Mouse (Mus musculus) small intestine, adult 2 months (tissue): ENCODE measurements around the gene Slc25a42.

ENCODE experiments used
- CTCF ChIP-seq: fragments of 200-500 bp; IDR thresholded peaks from 2 replicates; pipeline ENCODE4 v1.5.1; 2012; ENCODE audit warnings: low read depth, mild to moderate bottlenecking, control low read depth, inconsistent platforms, low read length, moderate library complexity, mixed read lengths; ENCODE audit not compliant: insufficient replicate concordance, insufficient read length; ENCODE audit errors: extremely low read depth
- POLR2A ChIP-seq: fragments of 200-500 bp; IDR thresholded peaks from 2 replicates; pipeline ENCODE4 v1.6.1; 2012; ENCODE audit warnings: low read depth, mild to moderate bottlenecking, control low read depth, inconsistent platforms, low read length, moderate library complexity

DNA sequence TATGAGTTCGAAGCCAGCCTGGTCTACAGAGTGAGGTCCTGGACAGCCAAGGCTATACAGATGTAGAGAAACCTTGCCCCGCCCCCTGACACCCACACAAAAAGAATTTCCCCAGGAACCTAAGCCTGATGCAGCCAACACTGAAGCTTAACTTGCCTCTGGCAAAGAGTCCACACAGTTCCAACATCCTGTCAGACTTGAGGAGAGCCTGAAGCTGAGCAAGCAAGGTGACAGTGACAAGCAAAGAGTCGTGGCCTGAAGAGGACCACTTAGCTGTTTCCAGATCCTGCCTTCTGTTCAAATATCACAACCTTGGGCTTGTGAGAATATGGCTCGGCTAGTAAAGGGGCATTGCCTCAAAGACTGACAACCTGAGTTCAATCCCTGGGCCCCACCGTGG, 3.0 kb upstream of the Slc25a42 start:
- TF ChIP-seq CTCF (no peak), POLR2A (no peak)
